Mouse (Mus musculus): ENCODE results near the gene Atg14. TPM values are rescaled to one million over a fixed set of nuclear protein-coding genes. Genes with fewer than 3 reads are reported as not detected.
"Not testable (repeated sequence)": the region's sequence is repeated elsewhere in the genome, so short reads cannot be mapped to it uniquely, and the experiment has no call there.

The Atg14 gene
- polyA plus RNA-seq (2012; rRNA removed) (3.0 and 3.7 TPM in 2 replicates), polyA plus RNA-seq (2014; fragmentation: Nextera tagmentation; extraction: Ambion mirVana) (5.9 and 6.1 TPM in 2 replicates)

DNA sequence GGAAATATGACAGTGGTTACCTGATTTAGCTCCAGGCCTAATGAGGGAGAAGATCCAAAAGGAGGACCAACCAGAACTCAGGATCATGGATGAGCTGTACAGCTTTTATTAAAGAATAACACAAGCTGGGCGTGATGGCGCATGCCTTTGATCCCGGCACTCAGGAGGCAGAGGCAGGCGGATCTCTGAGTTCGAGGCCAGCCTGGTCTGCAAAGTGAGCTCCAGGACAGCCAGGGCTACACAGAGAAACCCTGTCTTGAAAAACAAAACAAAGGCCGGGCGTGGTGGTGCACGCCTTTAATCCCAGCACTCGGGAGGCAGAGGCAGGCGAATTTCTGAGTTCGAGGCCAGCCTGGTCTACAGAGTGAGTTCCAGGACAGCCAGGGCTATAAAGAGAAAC is at the start of gene Atg14:
Atg14 (minus strand) TSS at position 101 of the 400 bp plus-strand sequence.
- H3K4me1 ChIP-seq (replicated peaks; ENCODE audit: control insufficient read depth in 2 of 2, insufficient read depth in 2 of 2, low read length in 1 of 2); DNase-seq (ENCODE audit: low read depth in 3 of 3, low spot score in 3 of 3); H3K4me2 ChIP-seq (ENCODE audit: low read depth); H3K9ac ChIP-seq (replicated peaks); H3K4me3 ChIP-seq (ENCODE audit: insufficient read depth in 1 of 2, low read depth in 2 of 2, low read length in 2 of 2); H3K27me3 ChIP-seq (ENCODE audit: control insufficient read depth, insufficient read depth, low read length); H3K36me3 ChIP-seq (replicated peaks; ENCODE audit: control insufficient read depth, insufficient read depth, low read depth); ATAC-seq (ENCODE audit: insufficient read depth); H3K9me3 ChIP-seq (ENCODE audit: control insufficient read depth, low read length); H3K27ac ChIP-seq: not testable (repeated sequence)
- WGBS (ENCODE audit: insufficient replicate concordance) = 69% methylated on average over 11 of the region's 11 CpGs

DNA sequence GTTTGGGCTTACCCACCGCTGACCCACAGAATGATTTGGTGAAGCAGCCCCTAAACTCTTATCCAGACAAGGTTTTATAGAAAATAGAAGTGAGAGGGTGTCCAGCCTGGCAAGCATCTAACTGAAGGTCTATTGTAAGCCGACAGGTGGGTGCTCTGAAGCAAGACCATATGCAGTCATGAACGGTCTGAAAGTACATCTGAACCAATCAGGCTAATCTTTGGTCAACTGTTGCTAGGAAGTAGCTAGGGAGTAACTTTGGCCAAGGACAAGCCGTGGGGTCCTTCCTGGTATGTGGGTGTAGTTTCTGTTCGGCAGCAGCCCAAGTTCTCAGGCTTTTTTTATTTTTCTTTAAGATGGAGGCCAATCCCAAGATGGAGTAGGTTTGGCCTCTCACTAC is 48.4 kb upstream of the Atg14 start:
- DNase-seq (ENCODE audit: low read depth in 3 of 3, low spot score in 3 of 3) = no peak
- H3K27ac ChIP-seq = no peak overlapping the region
- H3K4me3 ChIP-seq (ENCODE audit: insufficient read depth in 1 of 2, low read depth in 2 of 2, low read length in 2 of 2) = no peak overlapping the region
- no peaks in the 10 kb centered on the region for H3K9me3 ChIP-seq (ENCODE audit: control insufficient read depth, low read length)
- H3K27me3 ChIP-seq (ENCODE audit: control insufficient read depth, insufficient read depth, low read length) = no peaks in the 10 kb centered on the region
- 62% methylated on average over 5 of the region's 5 CpGs for WGBS (ENCODE audit: insufficient replicate concordance)
- no peak overlapping the region for H3K4me2 ChIP-seq (ENCODE audit: low read depth)
- H3K4me1 ChIP-seq (replicated peaks; ENCODE audit: control insufficient read depth in 2 of 2, insufficient read depth in 2 of 2, low read length in 1 of 2) = no peaks in the 10 kb centered on the region
- ATAC-seq (ENCODE audit: insufficient read depth) = no peak
- TF ChIP-seq CTCF (IDR thresholded peaks at IDR 0.05; ENCODE audit: low read depth) (no peak), EP300 (IDR thresholded peaks at IDR 0.05; ENCODE audit: low read depth) (no peak)
- H3K36me3 ChIP-seq (replicated peaks; ENCODE audit: control insufficient read depth, insufficient read depth, low read depth) = no peaks in the 10 kb centered on the region
- H3K9ac ChIP-seq (replicated peaks) = no peak overlapping the region

- H3K4me2 ChIP-seq (ENCODE audit: low read depth) = no peak overlapping the region
- ATAC-seq (ENCODE audit: insufficient read depth) = no peak
Measured at GRCm38 (mm10) chr14:47613254-47613653, 42.8 kb upstream of the Atg14 start.

DNA sequence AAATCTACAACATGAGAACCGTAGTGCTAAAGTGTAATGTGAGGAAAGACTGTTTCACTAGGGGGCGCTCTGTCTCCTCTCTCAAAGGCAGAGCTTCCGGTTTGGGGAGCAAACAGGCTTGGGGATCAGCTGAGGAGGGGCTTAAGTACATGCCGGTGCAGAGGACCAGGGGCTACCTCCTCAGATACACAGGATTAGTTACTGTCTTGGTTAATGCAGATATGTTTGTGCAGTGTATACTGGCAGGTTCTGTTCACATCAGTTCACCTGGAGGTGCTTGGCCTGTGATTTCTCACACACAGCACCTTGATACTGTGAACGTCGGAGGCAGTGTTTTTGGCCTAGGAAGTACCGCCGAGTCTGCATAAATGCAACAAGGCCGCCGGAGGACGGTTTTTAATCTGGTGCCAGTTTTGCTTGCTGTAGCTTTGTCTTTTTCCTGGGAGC is 27.5 kb upstream of the Atg14 start:
- TF ChIP-seq CTCF (IDR thresholded peaks at IDR 0.05; ENCODE audit: low read depth) = peak; percentile 73
- no peak for TF ChIP-seq EP300 (IDR thresholded peaks at IDR 0.05; ENCODE audit: low read depth)
- WGBS (ENCODE audit: insufficient replicate concordance) = 30% methylated on average over 11 of the region's 11 CpGs

More at GRCm38 (mm10) chr14:47613254-47613653, 42.8 kb upstream of the Atg14 start:
- DNase-seq (ENCODE audit: low read depth in 3 of 3, low spot score in 3 of 3) = no peak
- Histone ChIP-seq H3K4me1 (replicated peaks; ENCODE audit: control insufficient read depth in 2 of 2, insufficient read depth in 2 of 2, low read length in 1 of 2) (no peaks in the 10 kb centered on the region), H3K9ac (replicated peaks) (no peak overlapping the region), H3K4me3 (ENCODE audit: insufficient read depth in 1 of 2, low read depth in 2 of 2, low read length in 2 of 2) (no peak overlapping the region), H3K27me3 (ENCODE audit: control insufficient read depth, insufficient read depth, low read length) (no peaks in the 10 kb centered on the region), H3K27ac (no peak overlapping the region), H3K36me3 (replicated peaks; ENCODE audit: control insufficient read depth, insufficient read depth, low read depth) (no peaks in the 10 kb centered on the region), H3K9me3 (ENCODE audit: control insufficient read depth, low read length) (no peaks in the 10 kb centered on the region)
- TF ChIP-seq CTCF (IDR thresholded peaks at IDR 0.05; ENCODE audit: low read depth) (no peak), EP300 (IDR thresholded peaks at IDR 0.05; ENCODE audit: low read depth) (no peak)
- 64% methylated on average over 7 of the region's 7 CpGs for WGBS (ENCODE audit: insufficient replicate concordance)

DNA sequence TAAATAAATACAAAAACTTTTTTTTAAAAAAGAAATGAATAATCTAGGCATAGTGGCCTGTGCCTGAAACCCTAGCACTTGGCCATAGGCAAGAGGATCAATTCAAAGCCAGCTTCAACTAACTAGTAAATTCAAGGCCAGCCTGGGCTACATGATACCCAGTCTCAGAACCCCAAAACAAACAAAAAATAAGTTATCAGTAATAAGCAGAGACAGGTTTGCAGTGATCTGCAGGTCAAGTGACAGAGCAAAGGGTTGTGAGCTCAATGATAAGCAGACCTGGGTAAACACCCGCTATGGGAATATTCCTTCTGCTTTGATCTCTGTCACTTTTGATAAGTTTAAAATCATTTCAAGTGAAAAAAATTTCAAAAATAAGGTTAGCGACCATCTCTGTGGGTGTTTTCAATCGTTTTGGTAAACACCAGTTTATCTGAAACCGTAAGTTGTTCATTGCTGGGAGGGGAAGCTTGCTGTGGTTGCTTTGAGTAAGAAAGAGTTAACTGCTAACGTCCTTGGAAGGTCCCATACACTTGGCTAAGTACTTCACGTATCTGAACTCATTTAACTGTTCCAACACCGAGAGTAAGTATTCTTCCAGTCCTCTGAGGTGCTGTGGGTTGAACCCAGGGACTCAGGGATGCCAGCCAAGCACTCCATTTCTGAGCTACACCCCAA is 24.1 kb upstream of the Atg14 start:
- 12% methylated on average over 7 of the region's 7 CpGs for WGBS (ENCODE audit: insufficient replicate concordance)
- Histone ChIP-seq H3K4me3 (ENCODE audit: insufficient read depth in 1 of 2, low read depth in 2 of 2, low read length in 2 of 2) (no peak overlapping the region), H3K27ac (no peak overlapping the region; the same call in 1 of the 2 replicates), H3K9ac (replicated peaks) (no peak overlapping the region), H3K4me1 (replicated peaks; ENCODE audit: control insufficient read depth in 2 of 2, insufficient read depth in 2 of 2, low read length in 1 of 2) (peaks cover 0 to 4% of the 10 kb centered on the region in 2 experiments; a peak in 1 of 4 replicates), H3K9me3 (ENCODE audit: control insufficient read depth, low read length) (no peaks in the 10 kb centered on the region), H3K27me3 (ENCODE audit: control insufficient read depth, insufficient read depth, low read length) (no peaks in the 10 kb centered on the region), H3K4me2 (ENCODE audit: low read depth) (no peak overlapping the region), H3K36me3 (replicated peaks; ENCODE audit: control insufficient read depth, insufficient read depth, low read depth) (no peaks in the 10 kb centered on the region)
- TF ChIP-seq EP300 (IDR thresholded peaks at IDR 0.05; ENCODE audit: low read depth) = peak; percentile 67
- TF ChIP-seq CTCF (IDR thresholded peaks at IDR 0.05; ENCODE audit: low read depth) = no peak
- DNase-seq (ENCODE audit: low read depth in 3 of 3, low spot score in 3 of 3) (peak in 2 of 3 experiments; percentile 4 to 15), ATAC-seq (ENCODE audit: insufficient read depth) (peak; percentile 78)

More for the DNA sequence above, 27.5 kb upstream of the Atg14 start:
- Histone ChIP-seq H3K4me2 (ENCODE audit: low read depth) (no peak overlapping the region), H3K36me3 (replicated peaks; ENCODE audit: control insufficient read depth, insufficient read depth, low read depth) (no peaks in the 10 kb centered on the region), H3K9ac (replicated peaks) (no peak overlapping the region), H3K27me3 (ENCODE audit: control insufficient read depth, insufficient read depth, low read length) (no peaks in the 10 kb centered on the region), H3K27ac (no peak overlapping the region), H3K4me3 (ENCODE audit: insufficient read depth in 1 of 2, low read depth in 2 of 2, low read length in 2 of 2) (no peak overlapping the region), H3K9me3 (ENCODE audit: control insufficient read depth, low read length) (no peaks in the 10 kb centered on the region), H3K4me1 (replicated peaks; ENCODE audit: control insufficient read depth in 2 of 2, insufficient read depth in 2 of 2, low read length in 1 of 2) (peaks cover 0 to 4% of the 10 kb centered on the region in 2 experiments; a peak in 1 of 4 replicates)
- DNase-seq (ENCODE audit: low read depth in 3 of 3, low spot score in 3 of 3) (peak; percentile 20 to 30 (median 26)), ATAC-seq (ENCODE audit: insufficient read depth) (no peak)
